Mouse (Mus musculus): Measurements from ENCODE around the gene Atp13a3.

Gene Atp13a3

GRCm38 (mm10) chr16:30307306-30307705 is 98.5 kb downstream of the Atp13a3 start:
- peaks cover 7% of the 10 kb centered on the region; the same call in 1 of the 2 replicates for H3K36me3 ChIP-seq (ENCODE audit: insufficient read depth, low read length)
- TF ChIP-seq NANOG (IDR thresholded peaks at IDR 0.05; ENCODE audit: borderline replicate concordance, low read length) (no peak), CTCF (conservative IDR thresholded peaks at IDR 0.05; ENCODE audit: low read length) (no peak), POU5F1 (IDR thresholded peaks at IDR 0.05; ENCODE audit: borderline replicate concordance, low read length) (no peak)
- peaks cover 23% of the 10 kb centered on the region for H3K4me1 ChIP-seq (replicated peaks; ENCODE audit: low read depth, low read length)
- no peaks in the 10 kb centered on the region for H3K9me3 ChIP-seq (ENCODE audit: low read length)
- H3K4me3 ChIP-seq (replicated peaks; ENCODE audit: low read length): no peak overlapping the region
- H3K27me3 ChIP-seq (ENCODE audit: insufficient read depth, low read length): peaks cover 77% of the 10 kb centered on the region

- Histone ChIP-seq H3K4me1 (replicated peaks; ENCODE audit: low read depth, low read length) (peaks cover 23% of the 10 kb centered on the region), H3K36me3 (ENCODE audit: insufficient read depth, low read length) (0 out of 2 replicates have a peak, but pooled peaks cover under 1% of the 10 kb centered on the region), H3K27me3 (ENCODE audit: insufficient read depth, low read length) (peaks cover 81% of the 10 kb centered on the region), H3K9me3 (ENCODE audit: low read length) (no peaks in the 10 kb centered on the region), H3K4me3 (replicated peaks; ENCODE audit: low read length) (no peak overlapping the region)
- TF ChIP-seq NANOG (IDR thresholded peaks at IDR 0.05; ENCODE audit: borderline replicate concordance, low read length) (no peak), CTCF (conservative IDR thresholded peaks at IDR 0.05; ENCODE audit: low read length) (no peak), POU5F1 (IDR thresholded peaks at IDR 0.05; ENCODE audit: borderline replicate concordance, low read length) (no peak)
These were observed 99.7 kb downstream of the Atp13a3 start for GRCm38 (mm10) chr16:30306102-30306501.

- TF ChIP-seq CTCF (conservative IDR thresholded peaks at IDR 0.05; ENCODE audit: low read length) (no peak), NANOG (IDR thresholded peaks at IDR 0.05; ENCODE audit: borderline replicate concordance, low read length) (no peak), POU5F1 (IDR thresholded peaks at IDR 0.05; ENCODE audit: borderline replicate concordance, low read length) (no peak)
- Histone ChIP-seq H3K36me3 (ENCODE audit: insufficient read depth, low read length) (no peaks in the 10 kb centered on the region), H3K27me3 (ENCODE audit: insufficient read depth, low read length) (peaks cover 74% of the 10 kb centered on the region), H3K4me3 (replicated peaks; ENCODE audit: low read length) (no peak overlapping the region), H3K4me1 (replicated peaks; ENCODE audit: low read depth, low read length) (peaks cover 12% of the 10 kb centered on the region), H3K9me3 (ENCODE audit: low read length) (no peaks in the 10 kb centered on the region)
These were observed 101.5 kb downstream of the Atp13a3 start for GRCm38 (mm10) chr16:30304236-30304635.

GRCm38 (mm10) chr16:30303411-30303810 is 102.4 kb downstream of the Atp13a3 start:
- TF ChIP-seq POU5F1 (IDR thresholded peaks at IDR 0.05; ENCODE audit: borderline replicate concordance, low read length) (no peak), NANOG (IDR thresholded peaks at IDR 0.05; ENCODE audit: borderline replicate concordance, low read length) (no peak), CTCF (conservative IDR thresholded peaks at IDR 0.05; ENCODE audit: low read length) (no peak)
- H3K36me3 ChIP-seq (ENCODE audit: insufficient read depth, low read length): no peaks in the 10 kb centered on the region
- H3K4me1 ChIP-seq (replicated peaks; ENCODE audit: low read depth, low read length): peaks cover 8% of the 10 kb centered on the region; the same call in 1 of the 2 replicates
- H3K4me3 ChIP-seq (replicated peaks; ENCODE audit: low read length): no peak overlapping the region
- H3K9me3 ChIP-seq (ENCODE audit: low read length): no peaks in the 10 kb centered on the region
- peaks cover 65% of the 10 kb centered on the region for H3K27me3 ChIP-seq (ENCODE audit: insufficient read depth, low read length)

- Histone ChIP-seq H3K36me3 (ENCODE audit: insufficient read depth, low read length) (no peaks in the 10 kb centered on the region), H3K4me3 (replicated peaks; ENCODE audit: low read length) (no peak overlapping the region), H3K27me3 (ENCODE audit: insufficient read depth, low read length) (peaks cover 58% of the 10 kb centered on the region), H3K9me3 (ENCODE audit: low read length) (no peaks in the 10 kb centered on the region), H3K4me1 (replicated peaks; ENCODE audit: low read depth, low read length) (0 out of 2 replicates have a peak, but pooled peaks cover under 1% of the 10 kb centered on the region)
- TF ChIP-seq NANOG (IDR thresholded peaks at IDR 0.05; ENCODE audit: borderline replicate concordance, low read length) (no peak), CTCF (conservative IDR thresholded peaks at IDR 0.05; ENCODE audit: low read length) (no peak), POU5F1 (IDR thresholded peaks at IDR 0.05; ENCODE audit: borderline replicate concordance, low read length) (no peak)
These were observed 103.1 kb downstream of the Atp13a3 start for GRCm38 (mm10) chr16:30302686-30303085.

- TF ChIP-seq POU5F1 (IDR thresholded peaks at IDR 0.05; ENCODE audit: borderline replicate concordance, low read length): no peak
- TF ChIP-seq NANOG (IDR thresholded peaks at IDR 0.05; ENCODE audit: borderline replicate concordance, low read length): no peak
- no peak for TF ChIP-seq CTCF (conservative IDR thresholded peaks at IDR 0.05; ENCODE audit: low read length)
- Histone ChIP-seq H3K4me3 (replicated peaks; ENCODE audit: low read length) (no peak overlapping the region), H3K4me1 (replicated peaks; ENCODE audit: low read depth, low read length) (peaks cover 6% of the 10 kb centered on the region; the same call in 1 of the 2 replicates), H3K27me3 (ENCODE audit: insufficient read depth, low read length) (peaks cover 42% of the 10 kb centered on the region), H3K36me3 (ENCODE audit: insufficient read depth, low read length) (no peaks in the 10 kb centered on the region), H3K9me3 (ENCODE audit: low read length) (no peaks in the 10 kb centered on the region)
These were observed 106.0 kb downstream of the Atp13a3 start for GRCm38 (mm10) chr16:30299711-30300277.

GRCm38 (mm10) chr16:30297450-30297849 is 108.3 kb downstream of the Atp13a3 start:
- TF ChIP-seq NANOG (IDR thresholded peaks at IDR 0.05; ENCODE audit: borderline replicate concordance, low read length) (no peak), CTCF (conservative IDR thresholded peaks at IDR 0.05; ENCODE audit: low read length) (no peak), POU5F1 (IDR thresholded peaks at IDR 0.05; ENCODE audit: borderline replicate concordance, low read length) (no peak)
- Histone ChIP-seq H3K36me3 (ENCODE audit: insufficient read depth, low read length) (no peaks in the 10 kb centered on the region), H3K4me3 (replicated peaks; ENCODE audit: low read length) (no peak overlapping the region), H3K27me3 (ENCODE audit: insufficient read depth, low read length) (peaks cover 28% of the 10 kb centered on the region), H3K4me1 (replicated peaks; ENCODE audit: low read depth, low read length) (peaks cover 6% of the 10 kb centered on the region; the same call in 1 of the 2 replicates), H3K9me3 (ENCODE audit: low read length) (no peaks in the 10 kb centered on the region)

- Histone ChIP-seq H3K36me3 (ENCODE audit: insufficient read depth, low read length) (no peaks in the 10 kb centered on the region), H3K27me3 (ENCODE audit: insufficient read depth, low read length) (peaks cover 21% of the 10 kb centered on the region), H3K4me3 (replicated peaks; ENCODE audit: low read length) (no peak overlapping the region), H3K9me3 (ENCODE audit: low read length) (no peaks in the 10 kb centered on the region), H3K4me1 (replicated peaks; ENCODE audit: low read depth, low read length) (peaks cover 6% of the 10 kb centered on the region; the same call in 1 of the 2 replicates)
- no peak for TF ChIP-seq POU5F1 (IDR thresholded peaks at IDR 0.05; ENCODE audit: borderline replicate concordance, low read length)
- no peak for TF ChIP-seq CTCF (conservative IDR thresholded peaks at IDR 0.05; ENCODE audit: low read length)
- no peak for TF ChIP-seq NANOG (IDR thresholded peaks at IDR 0.05; ENCODE audit: borderline replicate concordance, low read length)
These were observed 109.0 kb downstream of the Atp13a3 start for GRCm38 (mm10) chr16:30296601-30297275.
